Mouse (Mus musculus) neural tube, embryonic 14.5 days (tissue): Measurements from ENCODE around the gene Klf9. TPM values are rescaled to one million over a fixed set of nuclear protein-coding genes. Genes with fewer than 3 reads are reported as not detected.

ENCODE experiments used
- ATAC-seq: fragments of 200-750 bp; cut with Nextera tagmentation; 2 replicates; pipeline ENCODE4 v1.8.0; 2017; ENCODE audit warnings: low read depth, mild to moderate bottlenecking, moderate TSS enrichment, moderate library complexity
- H3K27ac ChIP-seq: fragments of 300-500 bp; sonication (generic); 2 replicates; pipeline ENCODE4 v1.5.1; 2014; ENCODE audit warnings: low read depth, mild to moderate bottlenecking, control low read depth, low read length, moderate library complexity, mixed read lengths
- H3K27me3 ChIP-seq: fragments of 300-500 bp; sonication (generic); 2 replicates; pipeline ENCODE4 v1.6.1; 2014; ENCODE audit warnings: low read length; ENCODE audit not compliant: control insufficient read depth, insufficient read depth
- H3K36me3 ChIP-seq: fragments of 300-500 bp; sonication (generic); 2 replicates; pipeline ENCODE4 v1.6.1; 2014; ENCODE audit warnings: low read length, mixed read lengths; ENCODE audit not compliant: control insufficient read depth, insufficient read depth
- H3K4me1 ChIP-seq: fragments of 300-500 bp; sonication (generic); 2 replicates; pipeline ENCODE4 v1.6.1; 2014; ENCODE audit warnings: low read length; ENCODE audit not compliant: control insufficient read depth, insufficient read depth
- H3K4me2 ChIP-seq: fragments of 300-500 bp; sonication (generic); 2 replicates; pipeline ENCODE4 v1.6.1; 2014; ENCODE audit warnings: mild to moderate bottlenecking, low read depth, low read length, control low read depth
- H3K4me3 ChIP-seq: fragments of 300-500 bp; sonication (generic); 2 replicates; pipeline ENCODE4 v1.5.1; 2014; ENCODE audit warnings: low read depth, low read length, control low read depth, mixed read lengths
- H3K9ac ChIP-seq: fragments of 300-500 bp; sonication (generic); replicated peaks from 2 replicates; pipeline ENCODE4 v1.6.1; 2014; ENCODE audit warnings: low read depth, mild to moderate bottlenecking, control low read depth, low read length, mixed read lengths
- H3K9me3 ChIP-seq: fragments of 300-500 bp; sonication (generic); 2 replicates; pipeline ENCODE4 v1.6.1; 2016; ENCODE audit warnings: low read length; ENCODE audit not compliant: control insufficient read depth
- WGBS: fragments of 180-500 bp; shearing (Covaris S2); extraction: QIAGEN DNeasy Blood & Tissue Kit; methylation state at CpG from one replicate; pipeline ENCODE4 v1.1.7; 2014; 5-methylcytosine and 5-hydroxymethylcytosine counted together
- polyA plus RNA-seq: library from polyadenylated mRNA; unstranded; fragments of >200 nt; fragmentation: Nextera tagmentation; extraction: Ambion mirVana; gene quantifications from 2 replicates; pipeline ENCODE4 v1.2.1, GENCODE M21; 2014

The Klf9 gene
- polyA plus RNA-seq: 2.2 and 2.8 TPM in 2 replicates

DNA sequence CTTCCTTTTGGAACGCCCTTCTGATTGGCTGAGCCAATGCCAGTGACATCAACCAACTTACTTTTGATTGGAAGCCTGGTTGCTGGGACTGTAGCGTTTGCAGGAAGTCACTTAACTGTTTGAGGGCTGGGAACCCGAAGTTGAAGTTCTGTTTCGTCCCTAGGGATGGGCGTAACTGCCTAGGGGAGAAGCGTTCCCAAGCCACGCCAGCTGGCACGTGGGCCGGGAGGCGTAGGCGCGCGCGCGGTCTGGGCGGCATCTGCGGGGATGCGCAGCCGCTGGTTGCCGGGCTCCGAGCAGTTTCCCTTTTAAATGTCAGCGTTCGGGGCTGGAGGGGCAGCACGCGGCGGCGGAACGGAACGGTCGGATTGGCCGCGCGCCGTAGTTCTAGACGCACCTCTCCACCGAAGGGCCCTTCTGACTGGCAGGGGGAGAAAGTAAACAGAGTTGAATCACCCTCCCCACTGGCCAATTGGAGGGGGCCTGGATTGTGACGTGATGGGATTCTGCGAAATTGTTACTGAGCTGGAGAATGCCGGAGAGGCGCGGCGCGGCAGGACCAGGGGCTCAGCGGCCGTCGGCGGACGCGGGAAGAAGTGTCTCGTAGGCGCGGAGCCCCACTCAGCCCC is at the start of gene Klf9:
Klf9 (plus strand) TSS at position 538 of the 629 bp plus-strand sequence.
- Histone ChIP-seq H3K4me1 (peaks cover 17% of the 10 kb centered on the region), H3K27ac (peak within 1 kb of the TSS; percentile 73), H3K9me3 (no peaks in the 10 kb centered on the region), H3K9ac (peak within 1 kb of the TSS; percentile 63), H3K27me3 (peaks cover 21% of the 10 kb centered on the region), H3K36me3 (no peaks in the 10 kb centered on the region), H3K4me3 (peak within 1 kb of the TSS; percentile 65), H3K4me2 (peak within 1 kb of the TSS; percentile 97)
- WGBS: under 1% methylated on average over 46 of the region's 52 CpGs
- ATAC-seq: peak; percentile 95

- Histone ChIP-seq H3K4me3 (no peak overlapping the region), H3K27ac (no peak overlapping the region), H3K9ac (no peak overlapping the region), H3K27me3 (no peaks in the 10 kb centered on the region), H3K4me2 (no peak overlapping the region), H3K4me1 (no peaks in the 10 kb centered on the region), H3K36me3 (no peaks in the 10 kb centered on the region), H3K9me3 (no peaks in the 10 kb centered on the region)
- ATAC-seq: no peak
- WGBS: 92% methylated on average over 4 of the region's 4 CpGs
Observed at GRCm38 (mm10) chr19:23091586-23091985, 49.4 kb upstream of the Klf9 start.

DNA sequence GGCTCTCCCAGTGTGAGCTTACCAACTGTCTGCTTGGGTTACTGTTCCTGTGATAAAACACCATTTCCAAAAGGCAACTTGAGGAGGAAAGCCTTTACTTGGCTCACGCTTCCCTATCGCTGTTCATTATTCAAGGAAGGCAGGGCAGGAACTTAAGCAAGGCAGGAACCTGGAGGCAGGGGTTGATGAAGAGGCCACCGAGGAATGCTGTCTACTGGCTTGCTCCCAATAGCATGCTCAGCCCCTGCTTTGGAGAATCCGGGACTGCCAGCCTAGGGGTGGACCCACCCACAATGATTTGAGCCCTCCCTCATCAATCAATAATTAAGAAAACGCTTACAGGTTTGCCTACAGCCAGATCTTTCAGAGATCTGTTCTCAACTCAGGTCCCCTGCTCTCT is 47.5 kb upstream of the Klf9 start:
- Histone ChIP-seq H3K9ac (no peak overlapping the region), H3K27me3 (no peaks in the 10 kb centered on the region)
- WGBS: 90% methylated on average over 5 of the region's 5 CpGs

DNA sequence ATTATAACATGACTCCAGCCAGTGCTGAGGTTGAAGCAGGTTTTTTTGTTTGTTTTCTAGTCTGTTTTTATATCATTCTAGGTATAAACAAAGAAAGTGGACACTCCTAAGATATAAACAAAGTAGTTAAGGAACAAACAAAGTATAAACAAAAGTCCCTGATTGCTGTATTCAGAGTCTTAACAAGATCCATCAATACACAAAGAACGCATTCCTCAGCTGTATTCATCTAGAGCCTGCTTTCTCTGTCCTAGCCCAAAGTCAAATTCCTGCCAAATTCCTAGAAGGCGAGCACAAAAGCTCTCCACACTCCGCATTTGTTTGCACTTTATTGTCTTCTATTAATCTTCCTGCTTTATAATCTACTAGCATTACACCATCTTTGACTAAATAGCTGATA is 46.1 kb upstream of the Klf9 start:
- whole genome bisulfite sequencing: 53% methylated on average over 3 of the region's 3 CpGs
- Histone ChIP-seq H3K4me2 (no peak overlapping the region), H3K9ac (no peak overlapping the region)

More for the DNA sequence above, 47.5 kb upstream of the Klf9 start:
- no peaks in the 10 kb centered on the region for H3K36me3 ChIP-seq
- H3K27ac ChIP-seq: no peak overlapping the region
- H3K9me3 ChIP-seq: no peaks in the 10 kb centered on the region
- H3K4me2 ChIP-seq: no peak overlapping the region
- H3K4me1 ChIP-seq: no peaks in the 10 kb centered on the region
- ATAC-seq: no peak
- H3K4me3 ChIP-seq: no peak overlapping the region

DNA sequence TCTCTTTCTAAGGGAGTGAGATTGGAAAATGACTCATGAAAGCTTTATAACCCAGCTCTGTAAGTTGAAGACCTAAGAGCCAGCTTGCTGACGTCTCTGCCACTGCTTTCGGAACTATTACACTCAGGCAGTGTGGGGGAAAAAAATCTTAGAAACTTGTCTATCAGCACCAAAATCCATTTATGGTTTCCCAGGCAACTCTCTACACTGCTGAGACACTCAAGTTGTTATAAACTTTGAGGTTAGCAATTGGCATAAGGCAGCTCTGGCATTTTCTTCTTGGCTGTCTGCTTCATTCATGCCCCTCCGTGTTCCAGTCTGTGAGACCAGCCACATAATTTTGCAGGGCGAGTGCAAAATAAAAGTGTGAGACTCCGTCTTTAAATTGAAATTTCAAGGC is 34.2 kb upstream of the Klf9 start:
- no peaks in the 10 kb centered on the region for H3K27me3 ChIP-seq
- no peak overlapping the region for H3K4me2 ChIP-seq
- WGBS: 79% methylated on average over 5 of the region's 5 CpGs
- H3K9ac ChIP-seq: no peak overlapping the region
- no peaks in the 10 kb centered on the region for H3K4me1 ChIP-seq
- H3K27ac ChIP-seq: no peak overlapping the region
- H3K9me3 ChIP-seq: no peaks in the 10 kb centered on the region
- ATAC-seq: no peak
- no peak overlapping the region for H3K4me3 ChIP-seq
- H3K36me3 ChIP-seq: no peaks in the 10 kb centered on the region

More for the DNA sequence above, 46.1 kb upstream of the Klf9 start:
- H3K4me3 ChIP-seq: no peak overlapping the region
- no peak overlapping the region for H3K27ac ChIP-seq
- H3K4me1 ChIP-seq: no peaks in the 10 kb centered on the region
- no peaks in the 10 kb centered on the region for H3K27me3 ChIP-seq
- H3K36me3 ChIP-seq: no peaks in the 10 kb centered on the region
- no peaks in the 10 kb centered on the region for H3K9me3 ChIP-seq
- ATAC-seq: no peak

DNA sequence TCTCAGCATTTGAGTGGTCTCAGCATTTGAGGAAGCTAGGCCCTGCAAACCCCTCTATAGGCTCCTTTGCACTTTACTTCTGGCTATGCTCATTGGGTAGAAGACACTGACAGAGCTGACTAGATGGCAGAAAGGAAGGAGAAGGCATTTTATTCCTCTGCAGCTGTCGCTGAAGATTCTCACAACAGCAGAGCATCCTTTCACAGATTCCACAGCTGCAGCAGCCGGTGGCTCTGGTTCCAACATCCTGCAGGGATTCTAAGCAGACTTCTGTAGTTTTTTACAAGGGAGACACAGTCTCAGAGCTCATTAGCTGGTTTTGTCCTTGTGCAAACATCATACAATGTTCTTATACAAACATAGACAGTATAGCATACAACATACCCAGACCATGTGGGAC is 33.7 kb upstream of the Klf9 start:
- H3K27ac ChIP-seq: no peak overlapping the region
- no peak overlapping the region for H3K4me3 ChIP-seq
- no peaks in the 10 kb centered on the region for H3K4me1 ChIP-seq
- 64% methylated on average over 2 of the region's 2 CpGs for WGBS
- no peak overlapping the region for H3K4me2 ChIP-seq
- no peaks in the 10 kb centered on the region for H3K36me3 ChIP-seq
- no peaks in the 10 kb centered on the region for H3K27me3 ChIP-seq
- ATAC-seq: no peak
- H3K9ac ChIP-seq: no peak overlapping the region
- H3K9me3 ChIP-seq: no peaks in the 10 kb centered on the region

GRCm38 (mm10) chr19:23121875-23122274 is 19.2 kb upstream of the Klf9 start:
- H3K27ac ChIP-seq: no peak overlapping the region
- H3K9ac ChIP-seq: no peak overlapping the region
- H3K4me2 ChIP-seq: no peak overlapping the region
- H3K9me3 ChIP-seq: no peaks in the 10 kb centered on the region
- ATAC-seq: no peak
- H3K36me3 ChIP-seq: no peaks in the 10 kb centered on the region
- WGBS: 47% methylated on average over 10 of the region's 10 CpGs
- H3K4me3 ChIP-seq: no peak overlapping the region
- no peaks in the 10 kb centered on the region for H3K4me1 ChIP-seq
- no peaks in the 10 kb centered on the region for H3K27me3 ChIP-seq

DNA sequence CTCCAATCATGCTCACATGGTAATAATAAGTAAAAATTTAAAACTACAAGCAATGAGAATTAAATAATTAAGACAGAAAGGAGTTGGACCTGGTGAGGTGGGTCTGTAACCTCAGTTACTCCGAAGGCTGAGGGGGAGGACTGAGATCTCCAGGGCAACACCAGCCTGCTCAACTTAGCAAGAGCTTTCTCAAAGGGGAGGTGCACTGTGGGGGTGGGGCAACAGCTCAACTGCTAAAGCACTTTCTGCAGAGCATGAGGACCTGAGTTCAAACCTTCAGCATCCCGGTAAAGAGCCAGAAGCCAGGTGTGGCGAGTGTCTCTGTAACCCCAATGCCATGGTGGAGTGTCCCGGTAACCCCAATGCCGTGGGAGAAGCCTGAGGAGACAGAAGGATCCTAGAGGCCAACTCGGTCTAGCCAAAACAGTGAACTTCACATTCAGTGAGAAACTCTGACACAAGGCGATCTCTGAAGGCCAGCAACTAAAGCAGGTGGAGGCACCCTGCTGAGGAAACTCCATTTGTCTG is 16.9 kb upstream of the Klf9 start:
- Histone ChIP-seq H3K27ac (no peak overlapping the region), H3K4me3 (no peak overlapping the region), H3K4me1 (no peaks in the 10 kb centered on the region), H3K27me3 (no peaks in the 10 kb centered on the region), H3K9ac (no peak overlapping the region), H3K4me2 (no peak overlapping the region), H3K36me3 (no peaks in the 10 kb centered on the region), H3K9me3 (no peaks in the 10 kb centered on the region)
- 83% methylated on average over 7 of the region's 7 CpGs for WGBS
- no peak for ATAC-seq

- no peaks in the 10 kb centered on the region for H3K27me3 ChIP-seq
- WGBS: 74% methylated on average over 9 of the region's 9 CpGs
- no peak overlapping the region for H3K9ac ChIP-seq
- H3K9me3 ChIP-seq: no peaks in the 10 kb centered on the region
- no peak for ATAC-seq
- no peak overlapping the region for H3K27ac ChIP-seq
- no peaks in the 10 kb centered on the region for H3K36me3 ChIP-seq
- no peaks in the 10 kb centered on the region for H3K4me1 ChIP-seq
- no peak overlapping the region for H3K4me3 ChIP-seq
- no peak overlapping the region for H3K4me2 ChIP-seq
Observed at GRCm38 (mm10) chr19:23125227-23126150, 15.5 kb upstream of the Klf9 start.
